Mouse (Mus musculus): ENCODE results near the gene Fam222a. TPM values are rescaled to one million over a fixed set of nuclear protein-coding genes. Genes with fewer than 3 reads are reported as not detected.
A peak's percentile ranks its signal among the peaks of the same experiment; 100 is the strongest.

Fam222a gene
- polyA plus RNA-seq, 1 experiment from 2014 or later, result 0.46 TPM

- H3K27me3 ChIP-seq, result peaks cover 14% of the 10 kb centered on the region
- H3K9me3 ChIP-seq, result no peaks in the 10 kb centered on the region
- ATAC-seq (ENCODE audit: insufficient number of reproducible peaks, low FRiP score, low TSS enrichment, low read depth), result no peak
- H3K4me1 ChIP-seq, result peaks cover 15% of the 10 kb centered on the region
- WGBS, result 47% methylated on average over 10 of the region's 10 CpGs
- H3K4me2 ChIP-seq, result no peak overlapping the region
- H3K9ac ChIP-seq, result no peak overlapping the region
- H3K36me3 ChIP-seq, result no peaks in the 10 kb centered on the region
- no peak overlapping the region for H3K27ac ChIP-seq
- no peak overlapping the region for H3K4me3 ChIP-seq
Observed at GRCm38 (mm10) chr5:114588416-114588815, 20.6 kb downstream of the Fam222a start.

GRCm38 (mm10) chr5:114589026-114589425, 21.2 kb downstream of the Fam222a start:
- WGBS, result 36% methylated on average over 6 of the region's 6 CpGs
- H3K4me3 ChIP-seq, result no peak overlapping the region
- peaks cover 21% of the 10 kb centered on the region for H3K4me1 ChIP-seq
- H3K9me3 ChIP-seq, result no peaks in the 10 kb centered on the region
- no peak overlapping the region for H3K9ac ChIP-seq
- no peak overlapping the region for H3K4me2 ChIP-seq
- ATAC-seq (ENCODE audit: insufficient number of reproducible peaks, low FRiP score, low TSS enrichment, low read depth), result no peak
- H3K27me3 ChIP-seq, result peaks cover 14% of the 10 kb centered on the region
- no peaks in the 10 kb centered on the region for H3K36me3 ChIP-seq
- no peak overlapping the region for H3K27ac ChIP-seq

- peaks cover 25% of the 10 kb centered on the region for H3K4me1 ChIP-seq
- no peaks in the 10 kb centered on the region for H3K36me3 ChIP-seq
- ATAC-seq (ENCODE audit: insufficient number of reproducible peaks, low FRiP score, low TSS enrichment, low read depth), result no peak
- no peak overlapping the region for H3K27ac ChIP-seq
- peaks cover 14% of the 10 kb centered on the region for H3K27me3 ChIP-seq
- no peak overlapping the region for H3K4me2 ChIP-seq
- H3K4me3 ChIP-seq, result no peak overlapping the region
- WGBS, result 33% methylated on average over 2 of the region's 2 CpGs
- H3K9me3 ChIP-seq, result no peaks in the 10 kb centered on the region
- H3K9ac ChIP-seq, result no peak overlapping the region
Observed at GRCm38 (mm10) chr5:114589454-114589853, 21.6 kb downstream of the Fam222a start.

DNA sequence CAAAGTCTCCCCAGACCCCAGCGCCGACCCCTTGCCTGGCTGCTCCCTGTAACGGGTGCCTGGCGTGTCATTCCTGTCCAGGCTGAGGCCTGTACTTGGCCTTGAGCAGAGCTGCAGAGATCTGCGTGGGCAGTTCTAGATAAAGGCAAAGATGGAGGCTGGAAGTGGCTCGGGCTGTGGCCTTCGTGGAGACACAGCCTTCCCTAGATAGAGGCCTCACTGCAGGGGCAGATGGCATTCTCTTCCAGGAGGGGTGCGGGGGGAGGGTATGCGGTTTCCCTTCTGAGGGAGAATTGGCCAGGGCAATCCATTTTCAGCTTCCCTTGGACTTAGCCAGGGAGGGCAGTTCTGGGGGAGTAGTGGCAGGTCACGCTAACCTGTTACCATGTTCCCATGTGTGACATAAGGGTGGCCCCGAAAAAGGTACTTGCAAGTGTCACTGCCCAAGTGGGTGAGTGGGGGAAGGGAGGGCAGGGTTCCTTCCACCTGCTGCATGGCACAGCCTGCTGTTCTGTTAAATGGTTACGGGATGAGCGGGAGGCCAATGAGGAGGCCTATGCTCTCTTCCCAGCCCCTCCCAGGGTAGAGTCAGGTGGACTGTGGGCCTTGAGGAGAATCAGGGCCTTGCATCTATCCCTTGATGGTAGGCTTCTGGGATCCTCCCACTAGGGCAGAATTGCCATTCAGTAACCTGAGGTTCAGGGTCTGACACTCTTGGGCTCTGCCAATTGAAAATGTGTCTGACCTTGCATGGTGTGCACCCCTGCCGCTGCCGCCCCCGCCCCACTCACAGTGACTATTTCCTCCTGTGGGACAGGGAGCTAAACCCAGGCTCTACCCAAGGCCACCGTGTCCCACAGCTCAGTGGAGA, 22.5 kb downstream of the Fam222a start:
- no peak for ATAC-seq (ENCODE audit: insufficient number of reproducible peaks, low FRiP score, low TSS enrichment, low read depth)
- no peaks in the 10 kb centered on the region for H3K36me3 ChIP-seq
- H3K4me1 ChIP-seq, result peaks cover 34% of the 10 kb centered on the region
- H3K4me3 ChIP-seq, result no peak overlapping the region
- H3K4me2 ChIP-seq, result no peak overlapping the region
- peaks cover 10% of the 10 kb centered on the region; the same call in 1 of the 2 replicates for H3K27me3 ChIP-seq
- no peak overlapping the region for H3K9ac ChIP-seq
- H3K9me3 ChIP-seq, result no peaks in the 10 kb centered on the region
- 82% methylated on average over 17 of the region's 17 CpGs for WGBS
- no peak overlapping the region for H3K27ac ChIP-seq

DNA sequence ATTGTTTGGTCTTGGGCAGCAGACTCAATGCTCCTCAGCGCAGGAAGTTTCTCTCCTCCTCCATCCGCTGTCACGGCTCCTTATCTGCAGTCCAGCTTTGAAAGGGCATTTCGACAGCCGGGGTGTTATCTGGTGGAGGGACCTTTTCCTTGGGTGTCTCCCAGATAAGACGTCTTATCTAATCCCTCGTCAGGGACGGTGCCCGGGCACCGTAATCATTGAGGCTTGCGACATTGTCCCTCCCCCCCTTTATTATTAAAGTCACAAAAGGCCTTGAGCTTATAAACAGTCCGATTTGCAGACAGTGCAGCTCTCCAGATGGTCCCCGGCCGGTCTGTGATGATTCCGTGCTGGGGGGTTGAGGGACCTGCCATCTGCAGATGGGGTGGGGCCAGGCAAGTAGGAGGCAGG, 23.3 kb downstream of the Fam222a start:
- Histone ChIP-seq H3K4me1 (peaks cover 34% of the 10 kb centered on the region), H3K4me2 (no peak overlapping the region), H3K4me3 (no peak overlapping the region), H3K9ac (no peak overlapping the region), H3K36me3 (no peaks in the 10 kb centered on the region), H3K27me3 (peaks cover 10% of the 10 kb centered on the region; the same call in 1 of the 2 replicates), H3K9me3 (no peaks in the 10 kb centered on the region), H3K27ac (no peak overlapping the region)
- ATAC-seq (ENCODE audit: insufficient number of reproducible peaks, low FRiP score, low TSS enrichment, low read depth), result no peak
- 63% methylated on average over 15 of the region's 15 CpGs for WGBS

GRCm38 (mm10) chr5:114592463-114593160, 24.8 kb downstream of the Fam222a start:
- Histone ChIP-seq H3K9me3 (no peaks in the 10 kb centered on the region), H3K27me3 (peaks cover 10% of the 10 kb centered on the region; the same call in 1 of the 2 replicates), H3K4me2 (no peak overlapping the region), H3K4me3 (no peak overlapping the region), H3K4me1 (peaks cover 44% of the 10 kb centered on the region), H3K36me3 (no peaks in the 10 kb centered on the region), H3K27ac (no peak overlapping the region), H3K9ac (no peak overlapping the region)
- 42% methylated on average over 19 of the region's 19 CpGs for WGBS
- ATAC-seq (ENCODE audit: insufficient number of reproducible peaks, low FRiP score, low TSS enrichment, low read depth), result no peak

- H3K4me1 ChIP-seq, result peaks cover 44% of the 10 kb centered on the region
- WGBS, result 47% methylated on average over 12 of the region's 12 CpGs
- H3K27me3 ChIP-seq, result peaks cover 10% of the 10 kb centered on the region; the same call in 1 of the 2 replicates
- H3K4me2 ChIP-seq, result no peak overlapping the region
- no peaks in the 10 kb centered on the region for H3K9me3 ChIP-seq
- no peaks in the 10 kb centered on the region for H3K36me3 ChIP-seq
- H3K27ac ChIP-seq, result no peak overlapping the region
- H3K4me3 ChIP-seq, result no peak overlapping the region
- ATAC-seq (ENCODE audit: insufficient number of reproducible peaks, low FRiP score, low TSS enrichment, low read depth), result no peak
- no peak overlapping the region for H3K9ac ChIP-seq
Observed at GRCm38 (mm10) chr5:114593161-114593821, 25.5 kb downstream of the Fam222a start.

DNA sequence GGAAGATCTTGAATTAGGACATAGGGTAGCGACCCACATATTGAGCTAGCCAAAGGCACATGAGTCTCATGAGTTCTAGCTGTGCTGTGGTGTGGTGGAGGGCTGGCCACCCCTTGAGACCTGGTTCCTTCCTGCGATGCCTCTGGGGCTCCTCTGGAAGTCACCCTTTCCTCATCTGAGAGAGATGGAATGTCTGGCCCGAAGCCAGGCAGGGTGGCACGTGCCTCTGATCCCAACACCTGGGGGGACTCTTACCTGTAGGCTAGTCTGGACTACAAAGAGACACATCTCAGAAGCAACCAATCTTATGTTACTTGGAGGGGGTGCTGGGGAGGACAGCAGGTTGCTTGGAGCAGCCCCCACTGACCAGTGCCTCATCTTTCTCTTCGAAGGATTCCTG, 26.1 kb downstream of the Fam222a start:
- WGBS, result 67% methylated on average over 5 of the region's 5 CpGs
- no peak for ATAC-seq (ENCODE audit: insufficient number of reproducible peaks, low FRiP score, low TSS enrichment, low read depth)
- peaks cover 44% of the 10 kb centered on the region for H3K4me1 ChIP-seq
- no peaks in the 10 kb centered on the region for H3K36me3 ChIP-seq
- peaks cover 10% of the 10 kb centered on the region; the same call in 1 of the 2 replicates for H3K27me3 ChIP-seq
- no peak overlapping the region for H3K4me3 ChIP-seq
- H3K9me3 ChIP-seq, result no peaks in the 10 kb centered on the region
- H3K4me2 ChIP-seq, result no peak overlapping the region
- no peak overlapping the region for H3K9ac ChIP-seq
- peak overlapping the region; percentile 35 for H3K27ac ChIP-seq

DNA sequence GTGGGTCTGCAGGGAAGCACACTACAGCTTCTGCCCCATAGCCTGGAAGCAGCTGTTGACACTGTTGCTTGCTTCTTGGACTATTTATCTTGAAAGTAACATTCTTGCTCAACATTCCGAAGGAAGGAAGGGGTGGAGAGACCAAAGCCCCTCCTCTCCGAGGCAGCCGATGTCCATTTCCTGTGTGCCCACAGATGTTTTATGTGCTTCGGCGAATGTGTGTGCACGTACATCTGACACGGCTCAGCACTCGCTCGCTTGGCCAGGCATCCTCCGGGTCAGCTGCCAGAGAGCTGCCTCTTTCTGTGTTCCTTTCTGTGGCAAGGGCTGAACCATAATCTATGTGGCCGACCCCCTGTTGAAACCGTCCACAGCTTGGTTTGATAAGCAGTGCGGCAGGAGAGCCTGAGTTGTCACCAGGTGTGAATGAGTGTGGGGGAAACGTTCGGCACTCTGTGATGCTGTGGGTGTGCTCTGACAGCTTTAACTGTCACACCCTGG, 27.0 kb downstream of the Fam222a start:
- no peak overlapping the region for H3K4me3 ChIP-seq
- 18% methylated on average over 15 of the region's 15 CpGs for WGBS
- H3K4me2 ChIP-seq, result peak overlapping the region; percentile 20
- H3K9ac ChIP-seq, result no peak overlapping the region
- ATAC-seq (ENCODE audit: insufficient number of reproducible peaks, low FRiP score, low TSS enrichment, low read depth), result no peak
- no peaks in the 10 kb centered on the region for H3K9me3 ChIP-seq
- peaks cover 44% of the 10 kb centered on the region for H3K4me1 ChIP-seq
- H3K27ac ChIP-seq, result peak overlapping the region; percentile 35
- H3K27me3 ChIP-seq, result peaks cover 10% of the 10 kb centered on the region; the same call in 1 of the 2 replicates
- no peaks in the 10 kb centered on the region for H3K36me3 ChIP-seq

GRCm38 (mm10) chr5:114596604-114597003, 28.8 kb downstream of the Fam222a start:
- no peak overlapping the region for H3K4me3 ChIP-seq
- no peak for ATAC-seq (ENCODE audit: insufficient number of reproducible peaks, low FRiP score, low TSS enrichment, low read depth)
- no peaks in the 10 kb centered on the region for H3K36me3 ChIP-seq
- H3K27me3 ChIP-seq, result peaks cover 12% of the 10 kb centered on the region; the same call in 1 of the 2 replicates
- H3K9ac ChIP-seq, result no peak overlapping the region
- 29% methylated on average over 10 of the region's 10 CpGs for WGBS
- no peak overlapping the region for H3K4me2 ChIP-seq
- H3K4me1 ChIP-seq, result peaks cover 43% of the 10 kb centered on the region
- H3K9me3 ChIP-seq, result no peaks in the 10 kb centered on the region
- no peak overlapping the region for H3K27ac ChIP-seq

DNA sequence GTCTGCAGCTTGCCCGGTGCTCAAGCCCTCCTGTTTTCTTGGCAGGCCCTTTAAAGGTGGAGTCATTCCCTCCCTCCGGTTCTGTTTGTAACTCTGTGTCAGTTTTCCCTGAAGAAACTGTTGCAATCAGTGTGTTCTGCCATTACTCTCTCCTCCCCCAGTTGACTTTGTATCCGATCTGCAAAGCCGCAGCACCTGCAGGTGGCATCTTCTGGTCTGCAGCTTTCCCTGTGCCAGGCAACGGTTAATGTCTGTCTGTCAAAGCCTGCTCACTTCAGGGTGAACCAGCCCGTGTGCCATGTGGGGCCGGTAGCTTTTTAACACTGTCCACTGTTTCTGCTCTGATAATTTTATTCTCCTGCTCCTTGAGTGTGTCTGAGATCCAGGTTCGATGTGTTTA, 29.4 kb downstream of the Fam222a start:
- Histone ChIP-seq H3K36me3 (no peaks in the 10 kb centered on the region), H3K27ac (no peak overlapping the region), H3K9me3 (no peaks in the 10 kb centered on the region), H3K4me1 (peaks cover 41% of the 10 kb centered on the region), H3K27me3 (0 out of 2 replicates have a peak, but pooled peaks cover 7% of the 10 kb centered on the region), H3K4me3 (no peak overlapping the region), H3K9ac (no peak overlapping the region), H3K4me2 (no peak overlapping the region)
- no peak for ATAC-seq (ENCODE audit: insufficient number of reproducible peaks, low FRiP score, low TSS enrichment, low read depth)
- 55% methylated on average over 8 of the region's 8 CpGs for WGBS

Measured in limb, embryonic 15.5 days (tissue).